Mouse (Mus musculus): ENCODE results near the gene Fars2. TPM values are rescaled to one million over a fixed set of nuclear protein-coding genes. Genes with fewer than 3 reads are reported as not detected.

The Fars2 gene
- polyA plus RNA-seq, 1 experiment from 2014 or later, result 68.1 TPM

DNA sequence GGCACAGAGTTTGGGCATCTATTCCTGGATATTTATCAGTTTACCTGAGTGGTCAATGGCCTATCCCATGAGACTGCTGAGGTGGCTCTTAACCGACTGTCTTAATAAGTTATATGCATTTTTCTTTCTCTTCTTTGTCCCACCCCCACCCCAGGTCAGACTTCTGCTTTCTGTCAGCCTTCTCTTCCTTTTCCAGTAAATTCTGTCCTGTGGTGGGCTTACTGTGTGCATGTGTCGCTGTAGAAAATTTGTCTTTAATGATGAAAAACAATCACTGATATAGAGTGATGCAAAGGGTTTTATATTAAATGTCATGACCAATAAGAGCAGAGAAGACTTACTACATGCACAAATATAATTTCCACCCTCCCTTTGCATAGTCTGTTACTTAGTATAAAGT lies 85.3 kb downstream of the Fars2 start:
- Histone ChIP-seq H3K4me1 (ENCODE audit: control insufficient read depth in 2 of 2, insufficient read depth in 2 of 2, low read length in 2 of 2) (no peaks in the 10 kb centered on the region), H3K27me3 (ENCODE audit: control insufficient read depth, insufficient read depth, low read length) (no peaks in the 10 kb centered on the region), H3K9me3 (ENCODE audit: control insufficient read depth, low read length) (no peaks in the 10 kb centered on the region), H3K4me2 (ENCODE audit: low read length) (no peak overlapping the region), H3K36me3 (ENCODE audit: control insufficient read depth, insufficient read depth, low read length) (peaks cover 6% of the 10 kb centered on the region; the same call in 1 of the 2 replicates), H3K9ac (ENCODE audit: low read length) (no peak overlapping the region), H3K4me3 (ENCODE audit: control insufficient read depth in 1 of 2, insufficient read depth in 1 of 2, low read depth in 1 of 2, low read length in 2 of 2) (no peak overlapping the region), H3K27ac (replicated peaks in 1 of 2; ENCODE audit: control insufficient read depth in 1 of 2, insufficient read depth in 1 of 2, low read depth in 2 of 2, low read length in 2 of 2) (no peak overlapping the region)
- 81% methylated on average over 2 of the region's 2 CpGs for WGBS
- no peak for ATAC-seq (ENCODE audit: insufficient number of reproducible peaks, insufficient read depth, low FRiP score, low read depth)

- Histone ChIP-seq H3K9ac (ENCODE audit: low read length) (no peak overlapping the region), H3K36me3 (ENCODE audit: control insufficient read depth, insufficient read depth, low read length) (peaks cover 8% of the 10 kb centered on the region; the same call in 1 of the 2 replicates), H3K4me3 (ENCODE audit: control insufficient read depth in 1 of 2, insufficient read depth in 1 of 2, low read depth in 1 of 2, low read length in 2 of 2) (no peak overlapping the region), H3K27ac (replicated peaks in 1 of 2; ENCODE audit: control insufficient read depth in 1 of 2, insufficient read depth in 1 of 2, low read depth in 2 of 2, low read length in 2 of 2) (no peak overlapping the region), H3K4me1 (ENCODE audit: control insufficient read depth in 2 of 2, insufficient read depth in 2 of 2, low read length in 2 of 2) (no peaks in the 10 kb centered on the region), H3K9me3 (ENCODE audit: control insufficient read depth, low read length) (no peaks in the 10 kb centered on the region), H3K4me2 (ENCODE audit: low read length) (no peak overlapping the region), H3K27me3 (ENCODE audit: control insufficient read depth, insufficient read depth, low read length) (no peaks in the 10 kb centered on the region)
- peak; percentile 59 for ATAC-seq (ENCODE audit: insufficient number of reproducible peaks, insufficient read depth, low FRiP score, low read depth)
- 80% methylated on average over 6 of the region's 6 CpGs for WGBS
Measured at GRCm38 (mm10) chr13:36203014-36203413, 85.8 kb downstream of the Fars2 start.

DNA sequence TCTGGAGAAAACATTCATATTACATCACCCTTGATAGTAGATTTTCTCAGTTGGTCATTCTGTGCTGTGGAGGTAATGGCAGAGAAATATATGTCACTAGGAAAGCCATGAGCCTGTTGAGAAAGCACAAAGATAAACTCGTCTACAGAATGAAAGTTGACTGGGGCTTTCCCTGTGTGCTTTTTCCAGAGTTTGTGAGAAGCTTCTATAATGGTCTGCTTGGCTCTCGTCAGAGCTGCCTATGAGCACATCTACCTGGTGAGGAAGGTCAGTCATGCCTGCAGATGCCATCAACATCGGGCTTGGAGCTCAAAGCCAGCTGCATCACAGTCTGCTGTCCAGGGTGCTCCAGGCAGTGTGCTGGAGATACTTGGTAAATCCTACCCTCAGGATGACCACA lies 87.1 kb downstream of the Fars2 start:
- H3K27me3 ChIP-seq (ENCODE audit: control insufficient read depth, insufficient read depth, low read length), result no peaks in the 10 kb centered on the region
- H3K4me3 ChIP-seq (ENCODE audit: control insufficient read depth in 1 of 2, insufficient read depth in 1 of 2, low read depth in 1 of 2, low read length in 2 of 2), result no peak overlapping the region
- H3K9me3 ChIP-seq (ENCODE audit: control insufficient read depth, low read length), result no peaks in the 10 kb centered on the region
- WGBS, result 79% methylated on average over 3 of the region's 3 CpGs
- no peaks in the 10 kb centered on the region for H3K4me1 ChIP-seq (ENCODE audit: control insufficient read depth in 2 of 2, insufficient read depth in 2 of 2, low read length in 2 of 2)
- H3K36me3 ChIP-seq (ENCODE audit: control insufficient read depth, insufficient read depth, low read length), result peaks cover 8% of the 10 kb centered on the region; the same call in 1 of the 2 replicates
- no peak overlapping the region for H3K9ac ChIP-seq (ENCODE audit: low read length)
- H3K4me2 ChIP-seq (ENCODE audit: low read length), result no peak overlapping the region
- ATAC-seq (ENCODE audit: insufficient number of reproducible peaks, insufficient read depth, low FRiP score, low read depth), result no peak
- no peak overlapping the region for H3K27ac ChIP-seq (replicated peaks in 1 of 2; ENCODE audit: control insufficient read depth in 1 of 2, insufficient read depth in 1 of 2, low read depth in 2 of 2, low read length in 2 of 2)

GRCm38 (mm10) chr13:36210965-36211364 lies 93.8 kb downstream of the Fars2 start:
- Histone ChIP-seq H3K4me2 (ENCODE audit: low read length) (no peak overlapping the region), H3K9ac (ENCODE audit: low read length) (no peak overlapping the region), H3K27ac (replicated peaks in 1 of 2; ENCODE audit: control insufficient read depth in 1 of 2, insufficient read depth in 1 of 2, low read depth in 2 of 2, low read length in 2 of 2) (no peak overlapping the region), H3K4me1 (ENCODE audit: control insufficient read depth in 2 of 2, insufficient read depth in 2 of 2, low read length in 2 of 2) (no peaks in the 10 kb centered on the region), H3K36me3 (ENCODE audit: control insufficient read depth, insufficient read depth, low read length) (peaks cover 3% of the 10 kb centered on the region; the same call in 1 of the 2 replicates), H3K9me3 (ENCODE audit: control insufficient read depth, low read length) (no peaks in the 10 kb centered on the region), H3K4me3 (ENCODE audit: control insufficient read depth in 1 of 2, insufficient read depth in 1 of 2, low read depth in 1 of 2, low read length in 2 of 2) (no peak overlapping the region), H3K27me3 (ENCODE audit: control insufficient read depth, insufficient read depth, low read length) (no peaks in the 10 kb centered on the region)
- WGBS, result 89% methylated on average over 3 of the region's 3 CpGs
- no peak for ATAC-seq (ENCODE audit: insufficient number of reproducible peaks, insufficient read depth, low FRiP score, low read depth)

DNA sequence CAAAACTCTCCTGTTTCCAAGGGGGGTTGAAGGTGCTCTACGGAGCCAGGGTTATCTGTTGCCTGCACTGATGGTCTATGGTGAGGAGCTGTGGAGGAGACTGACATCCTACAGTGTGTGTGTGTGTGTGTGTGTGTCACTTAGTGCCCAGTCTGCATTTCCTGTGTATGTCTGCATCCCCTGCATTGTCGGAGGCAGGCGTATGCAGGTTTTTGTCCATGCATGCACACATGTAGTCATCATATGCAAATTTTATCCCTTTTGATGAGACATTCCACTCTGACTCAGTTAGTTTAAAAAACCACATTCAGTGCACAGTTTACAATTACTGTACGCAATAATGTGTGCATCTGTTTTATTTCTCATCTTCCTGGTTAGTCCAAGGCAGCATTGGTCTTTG lies 96.8 kb downstream of the Fars2 start:
- Histone ChIP-seq H3K27me3 (ENCODE audit: control insufficient read depth, insufficient read depth, low read length) (no peaks in the 10 kb centered on the region), H3K4me3 (ENCODE audit: control insufficient read depth in 1 of 2, insufficient read depth in 1 of 2, low read depth in 1 of 2, low read length in 2 of 2) (no peak overlapping the region), H3K9ac (ENCODE audit: low read length) (no peak overlapping the region), H3K9me3 (ENCODE audit: control insufficient read depth, low read length) (no peaks in the 10 kb centered on the region), H3K4me2 (ENCODE audit: low read length) (no peak overlapping the region), H3K4me1 (ENCODE audit: control insufficient read depth in 2 of 2, insufficient read depth in 2 of 2, low read length in 2 of 2) (no peaks in the 10 kb centered on the region), H3K27ac (replicated peaks in 1 of 2; ENCODE audit: control insufficient read depth in 1 of 2, insufficient read depth in 1 of 2, low read depth in 2 of 2, low read length in 2 of 2) (no peak overlapping the region), H3K36me3 (ENCODE audit: control insufficient read depth, insufficient read depth, low read length) (no peaks in the 10 kb centered on the region)
- WGBS, result 89% methylated on average over 4 of the region's 4 CpGs
- no peak for ATAC-seq (ENCODE audit: insufficient number of reproducible peaks, insufficient read depth, low FRiP score, low read depth)

GRCm38 (mm10) chr13:36216005-36216404 lies 98.8 kb downstream of the Fars2 start:
- no peaks in the 10 kb centered on the region for H3K27me3 ChIP-seq (ENCODE audit: control insufficient read depth, insufficient read depth, low read length)
- no peak overlapping the region for H3K27ac ChIP-seq (replicated peaks in 1 of 2; ENCODE audit: control insufficient read depth in 1 of 2, insufficient read depth in 1 of 2, low read depth in 2 of 2, low read length in 2 of 2)
- no peak overlapping the region for H3K4me2 ChIP-seq (ENCODE audit: low read length)
- H3K4me1 ChIP-seq (ENCODE audit: control insufficient read depth in 2 of 2, insufficient read depth in 2 of 2, low read length in 2 of 2), result no peaks in the 10 kb centered on the region
- no peaks in the 10 kb centered on the region for H3K36me3 ChIP-seq (ENCODE audit: control insufficient read depth, insufficient read depth, low read length)
- ATAC-seq (ENCODE audit: insufficient number of reproducible peaks, insufficient read depth, low FRiP score, low read depth), result no peak
- H3K9me3 ChIP-seq (ENCODE audit: control insufficient read depth, low read length), result no peaks in the 10 kb centered on the region
- no peak overlapping the region for H3K9ac ChIP-seq (ENCODE audit: low read length)
- no peak overlapping the region for H3K4me3 ChIP-seq (ENCODE audit: control insufficient read depth in 1 of 2, insufficient read depth in 1 of 2, low read depth in 1 of 2, low read length in 2 of 2)
- 95% methylated on average over 3 of the region's 3 CpGs for WGBS

DNA sequence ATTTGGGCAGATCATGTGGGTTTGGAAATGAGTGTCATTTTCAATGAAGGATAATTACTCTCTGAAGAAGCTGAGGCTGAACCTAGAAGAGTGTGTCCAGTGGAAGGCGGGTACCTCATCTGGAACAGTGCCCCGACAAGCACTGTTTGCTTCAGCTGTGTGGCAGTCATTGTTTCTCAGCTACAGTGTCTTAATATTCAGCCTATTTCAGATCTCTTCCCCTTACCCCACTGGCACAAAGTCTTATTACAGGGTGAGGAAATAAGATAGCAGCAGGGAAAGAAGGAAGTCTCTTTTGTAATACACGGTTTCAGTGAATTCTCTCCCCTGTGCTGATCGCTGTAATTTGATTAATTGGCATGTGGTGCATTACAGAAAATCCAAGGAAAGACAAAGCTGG lies 101.1 kb downstream of the Fars2 start:
- Histone ChIP-seq H3K4me3 (ENCODE audit: control insufficient read depth in 1 of 2, insufficient read depth in 1 of 2, low read depth in 1 of 2, low read length in 2 of 2) (no peak overlapping the region), H3K4me2 (ENCODE audit: low read length) (no peak overlapping the region), H3K9me3 (ENCODE audit: control insufficient read depth, low read length) (no peaks in the 10 kb centered on the region), H3K9ac (ENCODE audit: low read length) (no peak overlapping the region), H3K27me3 (ENCODE audit: control insufficient read depth, insufficient read depth, low read length) (no peaks in the 10 kb centered on the region), H3K36me3 (ENCODE audit: control insufficient read depth, insufficient read depth, low read length) (no peaks in the 10 kb centered on the region), H3K27ac (replicated peaks in 1 of 2; ENCODE audit: control insufficient read depth in 1 of 2, insufficient read depth in 1 of 2, low read depth in 2 of 2, low read length in 2 of 2) (no peak overlapping the region), H3K4me1 (ENCODE audit: control insufficient read depth in 2 of 2, insufficient read depth in 2 of 2, low read length in 2 of 2) (no peaks in the 10 kb centered on the region)
- ATAC-seq (ENCODE audit: insufficient number of reproducible peaks, insufficient read depth, low FRiP score, low read depth), result no peak
- WGBS, result 84% methylated on average over 4 of the region's 4 CpGs

GRCm38 (mm10) chr13:36219506-36219905 lies 102.3 kb downstream of the Fars2 start:
- no peak overlapping the region for H3K9ac ChIP-seq (ENCODE audit: low read length)
- H3K4me3 ChIP-seq (ENCODE audit: control insufficient read depth in 1 of 2, insufficient read depth in 1 of 2, low read depth in 1 of 2, low read length in 2 of 2), result no peak overlapping the region
- 87% methylated on average over 5 of the region's 5 CpGs for WGBS
- no peak overlapping the region for H3K27ac ChIP-seq (replicated peaks in 1 of 2; ENCODE audit: control insufficient read depth in 1 of 2, insufficient read depth in 1 of 2, low read depth in 2 of 2, low read length in 2 of 2)
- H3K4me2 ChIP-seq (ENCODE audit: low read length), result no peak overlapping the region
- H3K36me3 ChIP-seq (ENCODE audit: control insufficient read depth, insufficient read depth, low read length), result 0 out of 2 replicates have a peak, but pooled peaks cover 2% of the 10 kb centered on the region
- H3K9me3 ChIP-seq (ENCODE audit: control insufficient read depth, low read length), result no peaks in the 10 kb centered on the region
- no peaks in the 10 kb centered on the region for H3K4me1 ChIP-seq (ENCODE audit: control insufficient read depth in 2 of 2, insufficient read depth in 2 of 2, low read length in 2 of 2)
- no peak for ATAC-seq (ENCODE audit: insufficient number of reproducible peaks, insufficient read depth, low FRiP score, low read depth)
- no peaks in the 10 kb centered on the region for H3K27me3 ChIP-seq (ENCODE audit: control insufficient read depth, insufficient read depth, low read length)
